Mouse (Mus musculus) ES-Bruce4 (cell line): ENCODE measurements around the gene Sapcd1. TPM values are rescaled to one million over a fixed set of nuclear protein-coding genes. Genes with fewer than 3 reads are reported as not detected.
A peak's percentile ranks its signal among the peaks of the same experiment; 100 is the strongest.

Experiments
- H3K27ac ChIP-seq: 2 replicates; pipeline ENCODE4 v1.5.1; 2012; ENCODE audit warnings: low read length, inconsistent platforms; ENCODE audit not compliant: insufficient read depth
- H3K27me3 ChIP-seq: 2 replicates; pipeline ENCODE4 v1.6.1; 2012; ENCODE audit warnings: mild to moderate bottlenecking, low read length, inconsistent platforms; ENCODE audit not compliant: control insufficient read depth, poor library complexity, insufficient read depth, severe bottlenecking
- H3K36me3 ChIP-seq: 2 replicates; pipeline ENCODE4 v1.6.1; 2012; ENCODE audit warnings: inconsistent platforms, mild to moderate bottlenecking, low read length, moderate library complexity; ENCODE audit not compliant: control insufficient read depth, poor library complexity, insufficient read depth, severe bottlenecking
- H3K4me1 ChIP-seq: one replicate; pipeline ENCODE4 v1.8.1; 2011; ENCODE audit warnings: low read length; ENCODE audit not compliant: control insufficient read depth, insufficient read depth
- H3K4me3 ChIP-seq: 2 replicates; pipeline ENCODE4 v1.5.1; 2011; ENCODE audit warnings: low read depth, mild to moderate bottlenecking, low read length
- H3K9ac ChIP-seq: 2 replicates; pipeline ENCODE4 v1.6.1; 2012; ENCODE audit warnings: low read depth, mild to moderate bottlenecking, inconsistent platforms; ENCODE audit not compliant: poor library complexity, severe bottlenecking
- H3K9me3 ChIP-seq: replicated peaks from 2 replicates; pipeline ENCODE4 v1.6.1; 2012; ENCODE audit warnings: mild to moderate bottlenecking, low read length, inconsistent platforms; ENCODE audit not compliant: control insufficient read depth, poor library complexity, insufficient read depth, severe bottlenecking
- CTCF ChIP-seq: IDR thresholded peaks from one replicate; pipeline ENCODE4 v1.8.1; 2011; ENCODE audit warnings: low read depth, low read length
- EP300 ChIP-seq: IDR thresholded peaks from 2 replicates; pipeline ENCODE4 v1.6.1; 2011; ENCODE audit warnings: low read depth, low read length; ENCODE audit not compliant: insufficient read depth
- POLR2A ChIP-seq: IDR thresholded peaks from one replicate; pipeline ENCODE4 v1.8.1; 2011; ENCODE audit warnings: low read length; ENCODE audit not compliant: insufficient read depth
- polyA plus RNA-seq: library from polyadenylated mRNA; stranded (reverse); fragments of >200 nt; gene quantifications from 2 replicates; pipeline ENCODE4 v1.2.4, GENCODE M21; 2011; ENCODE audit warnings: low read depth; ENCODE audit not compliant: missing spikeins, insufficient read depth, insufficient read length

Sapcd1 gene
- polyA plus RNA-seq, 1 experiment, result 1.7 TPM

DNA sequence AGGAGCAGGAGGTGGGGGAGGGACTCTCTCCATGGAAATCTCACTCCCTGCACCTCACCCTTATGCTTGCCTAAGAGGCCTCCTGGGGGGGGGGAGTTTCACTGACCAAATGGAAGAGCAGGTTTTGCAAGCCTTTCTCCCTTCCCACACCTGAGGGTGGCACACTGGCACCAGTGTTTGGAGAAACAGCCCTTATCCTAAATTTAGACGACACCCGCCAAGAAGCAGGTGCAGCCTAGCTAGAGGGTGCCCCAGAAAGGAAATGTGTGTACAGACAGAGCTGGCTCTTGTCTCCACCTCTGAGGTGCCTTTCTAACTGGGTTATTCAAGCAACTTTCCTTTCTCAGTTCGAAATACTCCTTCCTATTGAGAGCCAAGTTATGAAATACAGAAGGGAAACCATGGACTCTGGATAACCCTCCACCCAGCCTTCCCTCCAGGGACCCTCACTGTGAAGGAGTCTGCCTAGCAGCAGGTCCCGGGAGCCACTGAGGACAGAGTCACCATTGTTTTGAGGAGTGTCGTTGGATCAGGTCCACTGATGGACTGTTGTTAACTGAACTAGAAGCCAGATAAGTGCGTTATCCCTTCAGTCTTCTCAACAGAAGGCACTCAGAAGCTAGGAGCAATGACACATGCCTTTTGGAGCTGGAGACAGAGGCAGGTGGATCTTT is 42.9 kb upstream of the Sapcd1 start:
- H3K4me3 ChIP-seq, result no peak overlapping the region
- H3K9me3 ChIP-seq, result no peaks in the 10 kb centered on the region
- H3K9ac ChIP-seq, result no peak overlapping the region
- no peaks in the 10 kb centered on the region for H3K36me3 ChIP-seq
- no peaks in the 10 kb centered on the region for H3K27me3 ChIP-seq
- no peak overlapping the region for H3K27ac ChIP-seq
- TF ChIP-seq POLR2A, result no peak
- no peak for TF ChIP-seq CTCF
- no peak for TF ChIP-seq EP300
- H3K4me1 ChIP-seq, result peaks cover 5% of the 10 kb centered on the region

DNA sequence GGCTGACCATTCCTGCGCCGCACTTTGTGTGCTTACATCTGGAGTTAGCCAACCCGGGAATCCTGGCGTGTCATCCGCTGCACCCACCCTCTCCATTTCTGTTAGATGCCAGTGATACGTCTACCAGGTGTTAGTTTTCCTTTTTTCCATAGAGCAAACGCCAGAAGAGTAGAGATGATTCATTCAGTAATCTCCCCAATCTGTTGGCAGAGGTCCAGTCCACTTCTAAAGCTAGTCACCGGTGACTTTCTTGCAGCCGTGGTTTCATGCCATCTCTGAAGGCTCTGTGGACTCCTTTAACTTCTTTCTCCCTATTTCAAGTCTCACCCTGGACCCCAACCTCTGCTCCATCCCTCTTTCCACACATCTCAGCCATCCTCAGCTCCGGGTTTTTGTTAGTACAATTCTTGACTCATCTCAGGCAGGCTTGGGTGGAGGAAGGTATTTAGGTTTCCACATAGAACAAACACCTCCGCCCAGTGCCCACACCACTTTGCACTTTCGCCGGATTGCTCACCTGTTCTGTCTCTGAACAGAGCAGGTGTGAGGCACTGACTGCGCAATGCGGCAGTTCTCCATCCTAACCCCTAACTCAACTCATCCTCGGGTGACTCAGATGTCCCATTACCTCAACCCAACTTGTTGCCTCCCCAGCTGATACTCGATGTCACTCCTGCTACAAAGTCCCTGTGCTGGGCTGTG is 40.5 kb upstream of the Sapcd1 start:
- peaks cover 5% of the 10 kb centered on the region for H3K4me1 ChIP-seq
- H3K36me3 ChIP-seq, result no peaks in the 10 kb centered on the region
- H3K27ac ChIP-seq, result no peak overlapping the region
- H3K9ac ChIP-seq, result no peak overlapping the region
- no peaks in the 10 kb centered on the region for H3K9me3 ChIP-seq
- no peaks in the 10 kb centered on the region for H3K27me3 ChIP-seq
- no peak overlapping the region for H3K4me3 ChIP-seq
- TF ChIP-seq POLR2A (no peak), CTCF (no peak), EP300 (no peak)

DNA sequence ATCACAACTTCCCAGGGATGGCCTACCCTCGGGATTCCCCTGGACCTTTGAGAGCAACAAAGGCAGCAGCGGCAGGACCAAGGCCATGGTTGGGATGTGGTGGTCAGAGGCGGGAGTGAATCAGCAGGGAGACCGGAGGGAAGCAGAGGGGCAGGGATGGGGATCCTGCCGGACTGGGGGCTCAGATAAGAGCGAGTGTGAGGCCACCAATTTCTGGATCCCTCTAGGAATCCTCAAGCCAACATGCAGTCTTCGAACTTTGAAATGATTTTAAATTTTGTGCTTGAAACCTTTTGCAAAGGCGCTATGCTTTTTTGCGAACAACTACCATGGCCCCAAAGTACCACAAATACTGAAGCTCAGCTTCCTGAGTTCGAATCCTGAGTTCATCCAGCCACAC is 38.3 kb upstream of the Sapcd1 start, which contains the start of gene Mpig6b:
Mpig6b (minus strand) TSS at position 101 of the 400 bp plus-strand sequence.
- no peaks in the 10 kb centered on the region for H3K27me3 ChIP-seq
- TF ChIP-seq CTCF, result no peak
- no peak for TF ChIP-seq EP300
- no peak for TF ChIP-seq POLR2A
- peaks cover 6% of the 10 kb centered on the region for H3K4me1 ChIP-seq
- no peaks in the 10 kb centered on the region for H3K9me3 ChIP-seq
- H3K27ac ChIP-seq, result peak within 1 kb of the TSS; percentile 76
- peak within 1 kb of the TSS; percentile 79 for H3K4me3 ChIP-seq
- no peaks in the 10 kb centered on the region for H3K36me3 ChIP-seq
- peak within 1 kb of the TSS; percentile 64 for H3K9ac ChIP-seq

DNA sequence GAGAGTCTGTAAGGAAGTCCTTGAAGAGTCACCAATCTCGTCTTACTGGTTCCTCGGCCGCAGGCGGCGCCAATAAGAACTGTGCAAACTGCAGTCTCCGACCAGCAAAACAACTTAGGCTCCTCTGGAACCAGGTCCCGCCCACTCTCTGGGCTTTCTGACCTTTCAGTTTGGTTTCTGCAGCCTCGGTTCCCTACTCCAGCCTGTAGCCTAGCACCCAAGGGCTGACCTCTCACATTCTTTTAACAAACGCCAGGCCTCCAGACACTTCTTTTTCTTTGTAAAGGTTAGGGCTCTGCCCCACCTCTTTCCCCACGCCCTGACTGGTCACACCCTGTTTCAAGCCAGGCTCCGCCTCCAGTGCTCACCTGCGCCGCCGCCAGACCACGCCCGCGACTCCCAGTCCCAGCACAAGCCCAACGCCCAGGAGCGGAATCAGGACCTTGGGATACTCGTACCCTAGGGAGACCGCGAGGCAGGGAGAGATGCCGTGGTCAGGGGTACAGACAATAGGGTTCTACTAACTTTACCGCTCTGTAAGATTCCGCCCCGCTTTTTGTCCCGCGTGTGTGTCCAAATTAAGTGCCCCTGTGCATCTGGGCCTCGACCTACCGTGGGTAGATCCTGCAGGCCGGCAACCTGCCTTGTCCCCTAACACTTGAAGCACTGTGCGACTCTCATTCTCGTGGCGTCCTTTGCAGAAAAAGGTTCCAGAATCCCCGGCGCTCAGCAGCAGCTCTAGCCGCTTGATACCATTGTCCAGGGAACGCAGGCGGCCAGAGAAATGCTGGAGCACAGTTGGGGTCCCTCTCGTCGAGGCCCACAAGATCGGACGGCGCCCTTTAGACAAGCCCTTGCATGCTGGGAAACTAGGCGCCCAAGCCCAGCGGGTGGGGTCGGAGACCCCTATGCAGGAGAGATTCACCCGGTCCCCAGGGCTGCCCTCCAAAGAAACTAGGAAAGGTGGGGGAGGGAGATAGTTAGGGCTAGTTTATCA is 37.4 kb upstream of the Sapcd1 start, which contains the start of gene Ly6g6c:
Ly6g6c (plus strand) TSS at position 438 of the 997 bp plus-strand sequence.
- Histone ChIP-seq H3K9me3 (no peaks in the 10 kb centered on the region), H3K36me3 (no peaks in the 10 kb centered on the region), H3K4me3 (peak within 1 kb of the TSS; percentile 79), H3K27me3 (no peaks in the 10 kb centered on the region), H3K9ac (peak within 1 kb of the TSS; percentile 64), H3K27ac (peak within 1 kb of the TSS; percentile 93), H3K4me1 (peaks cover 6% of the 10 kb centered on the region)
- TF ChIP-seq CTCF (no peak), POLR2A (peak; percentile 64), EP300 (peak; percentile 40)

DNA sequence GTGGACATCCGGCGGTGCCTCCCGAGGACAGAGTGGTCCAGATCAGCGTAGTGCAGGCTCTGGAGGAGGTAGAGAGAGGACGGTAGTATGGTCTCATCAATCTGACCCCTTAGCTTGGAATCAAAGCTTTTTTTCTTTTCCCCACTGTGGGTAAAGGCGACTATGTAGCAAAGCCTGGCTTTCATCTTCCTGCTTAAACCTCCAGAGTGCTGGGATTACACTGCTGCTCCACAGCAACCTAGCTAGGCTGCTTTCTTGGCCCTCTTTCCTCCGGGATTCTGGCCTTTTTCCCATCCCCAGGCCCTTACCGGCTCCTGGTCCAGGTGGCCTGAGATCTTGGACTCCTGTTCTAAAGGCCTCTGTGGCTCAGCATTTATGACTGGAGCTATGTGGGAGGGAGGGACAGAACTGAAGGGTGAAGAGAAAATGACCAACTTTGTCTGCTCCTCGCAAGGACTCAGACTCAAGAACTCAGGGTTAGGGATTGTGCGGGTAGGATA is 36.6 kb upstream of the Sapcd1 start:
- Histone ChIP-seq H3K4me1 (peaks cover 6% of the 10 kb centered on the region), H3K9me3 (no peaks in the 10 kb centered on the region), H3K27me3 (no peaks in the 10 kb centered on the region), H3K27ac (peak overlapping the region; percentile 93), H3K36me3 (no peaks in the 10 kb centered on the region), H3K9ac (peak overlapping the region; percentile 10; the same call in 1 of the 2 replicates), H3K4me3 (peak overlapping the region; percentile 36)
- TF ChIP-seq CTCF, result no peak
- no peak for TF ChIP-seq POLR2A
- no peak for TF ChIP-seq EP300
